Mouse (Mus musculus): ENCODE data around the gene Rusc2. TPM values are rescaled to one million over a fixed set of nuclear protein-coding genes. Genes with fewer than 3 reads are reported as not detected.

Gene Rusc2
- total and polyA plus RNA-seq, 3 experiments = 2.4 to 7.3 TPM; not detected in 1

DNA sequence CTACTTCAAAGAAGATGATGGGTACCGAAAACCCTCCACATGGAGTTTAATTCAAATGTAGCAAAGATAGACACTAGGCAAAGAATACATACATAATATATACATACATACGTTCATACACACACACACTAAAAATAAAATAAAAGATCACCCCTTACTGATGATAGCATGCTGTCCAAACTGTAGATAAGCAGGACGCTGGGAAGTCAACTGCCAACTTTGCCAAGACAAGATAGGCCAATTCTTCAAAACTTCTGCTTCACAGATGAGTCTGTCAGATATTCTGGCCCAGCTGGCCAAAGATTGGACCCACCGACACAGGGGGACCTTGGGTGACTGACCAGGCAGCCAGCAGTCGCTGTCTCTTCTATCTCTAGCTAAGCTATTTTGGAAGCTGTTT lies 81.3 kb downstream of the Rusc2 start (continued):
- TF ChIP-seq MAZ (IDR thresholded peaks at IDR 0.05; ENCODE audit: low read depth, low read length) = no peak

DNA sequence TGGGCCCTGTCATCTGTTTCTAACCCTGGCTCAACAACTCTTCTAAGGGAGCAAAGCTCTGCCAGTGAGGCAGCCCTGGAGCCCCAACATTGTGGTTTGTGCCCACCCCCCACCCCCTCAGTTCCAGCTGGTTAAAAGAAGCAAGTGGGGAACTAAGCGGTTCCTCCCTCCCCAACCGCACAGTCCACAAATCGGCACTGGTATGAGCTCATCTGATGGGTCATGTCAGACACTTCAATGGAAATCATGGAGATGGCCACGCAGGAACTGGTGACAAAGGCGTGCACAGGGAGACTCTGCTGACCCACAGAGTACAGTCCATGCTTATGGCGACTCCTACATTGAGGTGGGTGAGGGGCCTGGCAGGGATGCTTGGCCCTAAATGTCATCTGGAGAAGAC lies 84.2 kb downstream of the Rusc2 start:
- no peak overlapping the region for H3K4me3 ChIP-seq (ENCODE audit: control insufficient read depth in 1 of 2, insufficient read depth in 1 of 2, low read depth in 2 of 2, low read length in 2 of 2)
- no peak overlapping the region for H3K27ac ChIP-seq (ENCODE audit: control insufficient read depth, low read depth, low read length)
- H3K36me3 ChIP-seq (ENCODE audit: control insufficient read depth in 1 of 2, insufficient read depth in 2 of 2, low read length in 2 of 2) = peaks cover 0 to 5% of the 10 kb centered on the region in 2 experiments; a peak in 2 of 4 replicates
- H3K4me1 ChIP-seq (ENCODE audit: control insufficient read depth in 1 of 2, insufficient read depth in 2 of 2, low read length in 2 of 2) = peaks cover 6 to 7% of the 10 kb centered on the region in 2 experiments; a peak in 2 of 4 replicates
- no peaks in the 10 kb centered on the region for H3K9me3 ChIP-seq (replicated peaks; ENCODE audit: insufficient read depth, low read length)
- no peak overlapping the region for H3K9ac ChIP-seq (ENCODE audit: control insufficient read depth, low read depth, low read length, poor library complexity, severe bottlenecking)
- no peaks in the 10 kb centered on the region for H3K79me2 ChIP-seq (ENCODE audit: control insufficient read depth, insufficient read depth, low read length, poor library complexity)
- DNase-seq (ENCODE audit: low read depth, low spot score) = no peak
- no peaks in the 10 kb centered on the region for H3K27me3 ChIP-seq (ENCODE audit: control insufficient read depth in 1 of 2, insufficient read depth in 2 of 2, low read length in 2 of 2)
- TF ChIP-seq BHLHE40 (IDR thresholded peaks at IDR 0.05; ENCODE audit: borderline replicate concordance, low read depth, low read length) = no peak

DNA sequence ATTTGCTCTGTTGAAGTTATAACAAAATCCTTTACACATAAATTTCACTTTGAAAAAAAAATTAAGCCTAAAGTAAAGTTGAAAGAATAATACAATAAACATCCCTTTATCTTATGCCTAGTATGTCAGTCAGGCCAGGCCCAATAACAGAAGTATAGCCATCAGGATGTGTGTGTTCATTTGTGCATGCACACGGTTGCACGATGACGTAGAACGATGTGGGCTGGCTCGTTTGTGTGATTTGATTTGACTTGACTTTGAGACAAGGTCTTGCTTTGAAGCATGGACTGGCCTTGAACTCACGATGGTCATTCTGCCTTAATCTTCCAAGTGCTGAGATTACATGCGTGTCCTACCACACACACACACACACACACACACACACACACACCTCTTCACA lies 85.1 kb downstream of the Rusc2 start:
- peaks cover 0 to 5% of the 10 kb centered on the region in 2 experiments; a peak in 2 of 4 replicates for H3K36me3 ChIP-seq (ENCODE audit: control insufficient read depth in 1 of 2, insufficient read depth in 2 of 2, low read length in 2 of 2)
- DNase-seq (ENCODE audit: low read depth, low spot score) = no peak
- H3K27me3 ChIP-seq (ENCODE audit: control insufficient read depth in 1 of 2, insufficient read depth in 2 of 2, low read length in 2 of 2) = no peaks in the 10 kb centered on the region
- H3K79me2 ChIP-seq (ENCODE audit: control insufficient read depth, insufficient read depth, low read length, poor library complexity) = no peaks in the 10 kb centered on the region
- TF ChIP-seq ELF1 (IDR thresholded peaks at IDR 0.05; ENCODE audit: low read depth, low read length) (no peak), MAFK (IDR thresholded peaks at IDR 0.05; ENCODE audit: borderline replicate concordance, low read depth, low read length) (no peak), USF2 (IDR thresholded peaks at IDR 0.05; ENCODE audit: borderline replicate concordance in 1 of 2, insufficient read depth in 1 of 2, low read depth in 1 of 2, low read length in 2 of 2) (no peak), SMC3 (IDR thresholded peaks at IDR 0.05; ENCODE audit: low read depth, low read length) (no peak), E2F4 (IDR thresholded peaks at IDR 0.05; ENCODE audit: borderline replicate concordance, low read depth, low read length) (no peak)
- no peak overlapping the region for H3K27ac ChIP-seq (ENCODE audit: control insufficient read depth, low read depth, low read length)
- H3K9ac ChIP-seq (ENCODE audit: control insufficient read depth, low read depth, low read length, poor library complexity, severe bottlenecking) = no peak overlapping the region
- H3K9me3 ChIP-seq (replicated peaks; ENCODE audit: insufficient read depth, low read length) = no peaks in the 10 kb centered on the region
- H3K4me1 ChIP-seq (ENCODE audit: control insufficient read depth in 1 of 2, insufficient read depth in 2 of 2, low read length in 2 of 2) = peaks cover 4 to 6% of the 10 kb centered on the region in 2 experiments; a peak in 1 of 4 replicates
- no peak overlapping the region for H3K4me3 ChIP-seq (ENCODE audit: control insufficient read depth in 1 of 2, insufficient read depth in 1 of 2, low read depth in 2 of 2, low read length in 2 of 2)

DNA sequence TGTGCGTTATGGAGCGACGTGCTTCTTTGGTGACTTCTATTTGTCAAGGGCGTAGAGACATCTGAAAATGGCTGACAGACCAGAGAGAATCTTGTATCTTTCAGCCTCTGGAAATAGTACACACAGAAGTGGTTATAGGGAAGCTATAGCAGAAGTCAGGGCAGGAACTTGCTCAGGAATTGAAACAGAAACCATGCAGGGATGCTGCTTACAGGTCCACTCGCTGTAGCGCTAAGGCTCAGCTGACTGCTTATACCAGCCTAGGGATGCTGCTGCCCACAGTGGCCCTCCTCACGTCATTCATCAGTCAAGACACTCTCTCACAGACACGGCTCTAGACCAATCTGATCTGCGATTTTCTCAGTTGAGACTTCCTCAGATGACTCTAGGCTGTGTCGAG lies 88.5 kb downstream of the Rusc2 start:
- no peak overlapping the region for H3K27ac ChIP-seq (ENCODE audit: control insufficient read depth, low read depth, low read length)
- H3K9me3 ChIP-seq (replicated peaks; ENCODE audit: insufficient read depth, low read length) = no peaks in the 10 kb centered on the region
- no peak overlapping the region for H3K4me3 ChIP-seq (ENCODE audit: control insufficient read depth in 1 of 2, insufficient read depth in 1 of 2, low read depth in 2 of 2, low read length in 2 of 2)
- no peak for DNase-seq (ENCODE audit: low read depth, low spot score)
- TF ChIP-seq MAFK (IDR thresholded peaks at IDR 0.05; ENCODE audit: borderline replicate concordance, low read depth, low read length) = no peak
- no peak for TF ChIP-seq GATA1 (IDR thresholded peaks at IDR 0.05; ENCODE audit: low read depth, low read length)
- TF ChIP-seq MYC (IDR thresholded peaks at IDR 0.05; ENCODE audit: low read depth, low read length) = no peak
- TF ChIP-seq JUND (IDR thresholded peaks at IDR 0.05; ENCODE audit: low read depth, low read length) = no peak
- no peak for TF ChIP-seq USF1 (IDR thresholded peaks at IDR 0.05; ENCODE audit: low read depth, low read length)
- TF ChIP-seq SMC3 (IDR thresholded peaks at IDR 0.05; ENCODE audit: low read depth, low read length) = no peak
- no peak for TF ChIP-seq USF2 (IDR thresholded peaks at IDR 0.05; ENCODE audit: borderline replicate concordance in 1 of 2, insufficient read depth in 1 of 2, low read depth in 1 of 2, low read length in 2 of 2)
- TF ChIP-seq TAL1 (IDR thresholded peaks at IDR 0.05; ENCODE audit: low read length) = no peak
- no peak for TF ChIP-seq GABPA (IDR thresholded peaks at IDR 0.05; ENCODE audit: low read depth, low read length)
- TF ChIP-seq E2F4 (IDR thresholded peaks at IDR 0.05; ENCODE audit: borderline replicate concordance, low read depth, low read length) = no peak
- no peak for TF ChIP-seq NRF1 (IDR thresholded peaks at IDR 0.05; ENCODE audit: insufficient read depth, low read depth, low read length, poor library complexity, severe bottlenecking)
- TF ChIP-seq TCF12 (IDR thresholded peaks at IDR 0.05; ENCODE audit: low read depth, low read length) = no peak
- no peak for TF ChIP-seq CTCF (IDR thresholded peaks at IDR 0.05 in 2 of 3, conservative IDR thresholded peaks at IDR 0.05 in 1 of 3; ENCODE audit: control insufficient read depth in 1 of 3, insufficient read depth in 1 of 3, low read depth in 2 of 3, low read length in 3 of 3, poor library complexity in 1 of 3, severe bottlenecking in 1 of 3)
- no peak for TF ChIP-seq ZNF384 (IDR thresholded peaks at IDR 0.05; ENCODE audit: low read depth, low read length)
- no peak for TF ChIP-seq POLR2AphosphoS5 (IDR thresholded peaks at IDR 0.05; ENCODE audit: borderline replicate concordance, low read depth, low read length)
- H3K27me3 ChIP-seq (ENCODE audit: control insufficient read depth in 1 of 2, insufficient read depth in 2 of 2, low read length in 2 of 2) = no peaks in the 10 kb centered on the region
- no peaks in the 10 kb centered on the region for H3K36me3 ChIP-seq (ENCODE audit: control insufficient read depth in 1 of 2, insufficient read depth in 2 of 2, low read length in 2 of 2)
- no peak overlapping the region for H3K9ac ChIP-seq (ENCODE audit: control insufficient read depth, low read depth, low read length, poor library complexity, severe bottlenecking)
- no peaks in the 10 kb centered on the region for H3K79me2 ChIP-seq (ENCODE audit: control insufficient read depth, insufficient read depth, low read length, poor library complexity)
- H3K4me1 ChIP-seq (ENCODE audit: control insufficient read depth in 1 of 2, insufficient read depth in 2 of 2, low read length in 2 of 2) = no peaks in the 10 kb centered on the region

All from MEL (cell line).